Mouse (Mus musculus): Measurements from ENCODE around the gene Zfand3.

GRCm38 (mm10) chr17:30135890-30136289 is 131.4 kb downstream of the Zfand3 start:
- TF ChIP-seq POLR2A (IDR thresholded peaks at IDR 0.05; ENCODE audit: borderline replicate concordance, extremely low read depth, insufficient read depth, insufficient read length, poor library complexity, severe bottlenecking), result no peak
- TF ChIP-seq CTCF (IDR thresholded peaks at IDR 0.05; ENCODE audit: borderline replicate concordance, extremely low read depth, insufficient read depth, insufficient read length), result no peak
